Mouse (Mus musculus) ES-E14 (cell line): ENCODE results near the gene Aes. TPM values are rescaled to one million over a fixed set of nuclear protein-coding genes. Genes with fewer than 3 reads are reported as not detected.

Experiments
- DNase-seq: peaks from one replicate; pipeline ENCODE4 v3.0.0-alpha.2; 2013; ENCODE audit warnings: low read depth, low spot score
- H3K27ac ChIP-seq: 2 replicates; pipeline ENCODE4 v1.5.1; 2012; ENCODE audit warnings: low read depth, mild to moderate bottlenecking, low read length, moderate library complexity, mixed read lengths; ENCODE audit not compliant: poor library complexity, insufficient read depth, severe bottlenecking
- H3K36me3 ChIP-seq: 2 replicates; pipeline ENCODE4 v1.6.1; 2012; ENCODE audit warnings: mild to moderate bottlenecking, low read length, moderate library complexity, mixed read lengths; ENCODE audit not compliant: control insufficient read depth, poor library complexity, insufficient read depth, severe bottlenecking
- H3K4me1 ChIP-seq, 2 experiments: fragments of 150-350 bp in 1 of 2; sonication (generic) in 1 of 2; 2 replicates each; pipeline ENCODE4 v1.6.1; 2012; ENCODE audit warnings: low read length in 2 of 2, mild to moderate bottlenecking in 1 of 2, mixed read lengths in 1 of 2; ENCODE audit not compliant: control insufficient read depth in 2 of 2, insufficient read depth in 2 of 2, poor library complexity in 1 of 2
- H3K4me3 ChIP-seq, 2 experiments: fragments of 150-350 bp in 1 of 2; sonication (generic) in 1 of 2; 2 replicates each; pipeline ENCODE4 v1.5.1; 2012; ENCODE audit warnings: low read length in 2 of 2, low read depth in 1 of 2, mild to moderate bottlenecking in 1 of 2, mixed read lengths in 1 of 2; ENCODE audit not compliant: insufficient read depth in 1 of 2, poor library complexity in 1 of 2, severe bottlenecking in 1 of 2
- H3K9ac ChIP-seq: 2 replicates; pipeline ENCODE4 v1.6.1; 2012; ENCODE audit warnings: low read depth, mild to moderate bottlenecking, low read length, mixed read lengths; ENCODE audit not compliant: poor library complexity, insufficient read depth, severe bottlenecking
- H3K9me3 ChIP-seq: fragments of 150-350 bp; sonication (generic); 2 replicates; pipeline ENCODE4 v1.6.1; 2012; ENCODE audit warnings: low read depth, mild to moderate bottlenecking, low read length; ENCODE audit not compliant: control insufficient read depth, insufficient read depth
- CHD2 ChIP-seq: IDR thresholded peaks from 2 replicates; pipeline ENCODE4 v1.6.1; 2014; ENCODE audit warnings: mild to moderate bottlenecking, low read depth, low read length, inconsistent platforms
- HCFC1 ChIP-seq: IDR thresholded peaks from 2 replicates; pipeline ENCODE4 v1.6.1; 2012; ENCODE audit warnings: low read length, inconsistent platforms, borderline replicate concordance; ENCODE audit not compliant: insufficient read depth
- MAFK ChIP-seq: IDR thresholded peaks from 2 replicates; pipeline ENCODE4 v1.6.1; 2014; ENCODE audit warnings: mild to moderate bottlenecking, low read depth, low read length, inconsistent platforms; ENCODE audit not compliant: insufficient read depth
- ZC3H11A ChIP-seq: IDR thresholded peaks from 2 replicates; pipeline ENCODE4 v1.6.1; 2012; ENCODE audit warnings: low read depth, mild to moderate bottlenecking, inconsistent platforms, low read length, borderline replicate concordance
- ZNF384 ChIP-seq: IDR thresholded peaks from 2 replicates; pipeline ENCODE4 v1.6.1; 2012; ENCODE audit warnings: low read depth, low read length, inconsistent platforms
- in situ Hi-C, 2 experiments: fragments of 600-800 bp; cut with MboI; formaldehyde crosslinking; loops; one replicate each; pipeline ENCODE4 v1.15.1; 2025; ENCODE audit warnings: low sequenced_read_pairs in 2 of 2, inconsistent platforms in 1 of 2; ENCODE audit not compliant: unreplicated experiment in 2 of 2
- total RNA-seq: library from RNA; depleted of rRNA; stranded (reverse); fragments of 300-350 nt; gene quantifications from 2 replicates; pipeline ENCODE4 v1.2.3, GENCODE M21; 2012

Aes gene
- total RNA-seq, 1 experiment, result 145 TPM

- Histone ChIP-seq H3K9ac (no peak overlapping the region), H3K4me3 (peak overlapping the region; percentile 55 to 80; a peak in 3 of 4 replicates), H3K27ac (no peak overlapping the region), H3K4me1 (peaks cover 2 to 28% of the 10 kb centered on the region in 2 experiments; a peak in 2 of 4 replicates), H3K9me3 (no peaks in the 10 kb centered on the region), H3K36me3 (no peaks in the 10 kb centered on the region)
- DNase-seq, result no peak
- in situ Hi-C loops, result no loop called here
- no peak for TF ChIP-seq HCFC1
- TF ChIP-seq ZNF384, result no peak
- no peak for TF ChIP-seq ZC3H11A
- no peak for TF ChIP-seq CHD2
- TF ChIP-seq MAFK, result no peak
Measured at GRCm38 (mm10) chr10:81572133-81572671, 12.9 kb downstream of the Aes start.

- TF ChIP-seq CHD2, result no peak
- TF ChIP-seq ZNF384, result no peak
- no peak for TF ChIP-seq HCFC1
- TF ChIP-seq MAFK, result no peak
- TF ChIP-seq ZC3H11A, result no peak
- in situ Hi-C loops, result no loop called here
- Histone ChIP-seq H3K4me1 (peaks cover 2 to 28% of the 10 kb centered on the region in 2 experiments; a peak in 2 of 4 replicates), H3K9ac (no peak overlapping the region), H3K9me3 (no peaks in the 10 kb centered on the region), H3K27ac (no peak overlapping the region), H3K36me3 (no peaks in the 10 kb centered on the region), H3K4me3 (no peak overlapping the region)
- no peak for DNase-seq
Measured at GRCm38 (mm10) chr10:81572975-81573374, 13.7 kb downstream of the Aes start.

- in situ Hi-C loops, result no loop called here
- Histone ChIP-seq H3K9me3 (no peaks in the 10 kb centered on the region), H3K36me3 (no peaks in the 10 kb centered on the region), H3K27ac (no peak within 1 kb of the TSS), H3K9ac (peak within 1 kb of the TSS; percentile 32; the same call in 1 of the 2 replicates), H3K4me1 (peaks cover 2 to 20% of the 10 kb centered on the region in 2 experiments; a peak in 2 of 4 replicates), H3K4me3 (peak within 1 kb of the TSS; percentile 52 to 55; a peak in 3 of 4 replicates)
- TF ChIP-seq MAFK, result no peak
- no peak for TF ChIP-seq CHD2
- no peak for TF ChIP-seq ZC3H11A
- no peak for TF ChIP-seq ZNF384
- no peak for TF ChIP-seq HCFC1
- DNase-seq, result peak; percentile 52
Measured at GRCm38 (mm10) chr10:81574081-81575056, 15.1 kb downstream of the Aes start, which contains the start of gene Tle2. TSS of gene Tle2 (plus strand) at chr10:81574561.

GRCm38 (mm10) chr10:81575208-81575631 is 15.9 kb downstream of the Aes start:
- no peak for DNase-seq
- Histone ChIP-seq H3K36me3 (no peaks in the 10 kb centered on the region), H3K4me1 (peaks cover 2 to 19% of the 10 kb centered on the region in 2 experiments; a peak in 2 of 4 replicates), H3K27ac (no peak overlapping the region), H3K9me3 (no peaks in the 10 kb centered on the region), H3K4me3 (peak overlapping the region; percentile 52 to 55; a peak in 3 of 4 replicates), H3K9ac (peak overlapping the region; percentile 32; the same call in 1 of the 2 replicates)
- TF ChIP-seq CHD2 (no peak), ZNF384 (no peak), MAFK (no peak), ZC3H11A (no peak), HCFC1 (no peak)
- in situ Hi-C loops, result no loop called here
